Mouse (Mus musculus): ENCODE data around the gene Hspb6. TPM values are rescaled to one million over a fixed set of nuclear protein-coding genes. Genes with fewer than 3 reads are reported as not detected.
A peak's percentile ranks its signal among the peaks of the same experiment; 100 is the strongest.

The Hspb6 gene
- polyA plus RNA-seq, 2 experiments = 15.4 to 16.8 TPM

DNA sequence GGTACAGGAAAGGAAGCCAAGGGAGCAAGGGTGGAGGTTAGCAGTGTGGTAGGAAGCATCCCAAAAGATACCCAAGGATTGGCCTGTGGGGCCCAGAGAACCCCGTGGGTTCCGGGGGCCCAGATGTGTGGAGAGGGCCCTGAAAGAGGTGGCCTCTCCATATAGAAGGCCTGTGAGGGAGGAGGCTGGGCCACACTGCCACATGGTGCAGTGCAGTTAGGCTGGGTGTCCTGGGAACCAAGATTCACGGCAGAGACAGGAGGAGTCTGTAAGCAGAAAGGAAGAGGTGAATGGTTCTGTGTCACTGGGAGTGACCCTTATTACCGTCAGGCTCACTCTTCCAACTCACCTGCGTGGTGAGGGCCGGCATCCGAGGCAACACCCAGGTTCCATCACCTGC lies 11.4 kb upstream of the Hspb6 start:
- DNase-seq (ENCODE audit: low spot score) (no peak), ATAC-seq (ENCODE audit: low FRiP score, low read depth) (no peak)
- TF ChIP-seq POLR2A (IDR thresholded peaks at IDR 0.05; ENCODE audit: borderline replicate concordance, extremely low read depth, insufficient read depth, insufficient read length) = no peak

DNA sequence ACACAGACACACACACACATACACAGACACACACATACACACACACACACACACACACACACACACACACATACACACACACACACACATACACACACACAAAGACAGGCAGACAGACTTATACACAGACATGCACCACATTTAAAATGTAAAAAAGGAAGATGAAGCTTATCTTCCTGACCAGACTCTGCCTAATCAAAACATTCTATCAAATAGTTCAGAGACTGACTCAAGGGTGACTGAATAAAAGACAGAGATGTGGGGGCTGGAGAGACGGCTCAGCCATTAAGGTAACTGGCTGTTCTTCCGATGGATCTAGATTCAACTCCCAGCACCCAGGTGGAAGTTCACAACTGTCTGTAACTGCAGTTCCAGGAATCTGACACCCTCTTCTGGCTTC lies 7.7 kb upstream of the Hspb6 start:
- no peaks in the 10 kb centered on the region for H3K4me1 ChIP-seq (ENCODE audit: control insufficient read depth, insufficient read depth, low read length)
- no peaks in the 10 kb centered on the region for H3K27me3 ChIP-seq (ENCODE audit: control insufficient read depth, insufficient read depth, low read length)
- H3K9me3 ChIP-seq (ENCODE audit: control insufficient read depth, low read length) = no peaks in the 10 kb centered on the region
- no peak overlapping the region for H3K27ac ChIP-seq (replicated peaks; ENCODE audit: low read depth, low read length)
- WGBS = 98% methylated on average over 2 of the region's 2 CpGs
- TF ChIP-seq POLR2A (IDR thresholded peaks at IDR 0.05; ENCODE audit: borderline replicate concordance, extremely low read depth, insufficient read depth, insufficient read length) = no peak
- no peak overlapping the region for H3K4me2 ChIP-seq (replicated peaks; ENCODE audit: low read depth, low read length, severe bottlenecking)
- DNase-seq (ENCODE audit: low spot score) = no peak
- H3K36me3 ChIP-seq (ENCODE audit: control insufficient read depth, insufficient read depth, low read length) = peaks cover 57% of the 10 kb centered on the region
- no peak overlapping the region for H3K4me3 ChIP-seq (replicated peaks; ENCODE audit: low read length)
- ATAC-seq (ENCODE audit: low FRiP score, low read depth) = no peak
- H3K9ac ChIP-seq (ENCODE audit: low read depth, low read length, severe bottlenecking) = no peak overlapping the region

More for the DNA sequence above, 11.4 kb upstream of the Hspb6 start:
- no peak overlapping the region for H3K9ac ChIP-seq (ENCODE audit: low read depth, low read length, severe bottlenecking)
- WGBS = 82% methylated on average over 7 of the region's 7 CpGs
- peaks cover 34% of the 10 kb centered on the region for H3K36me3 ChIP-seq (ENCODE audit: control insufficient read depth, insufficient read depth, low read length)
- H3K4me1 ChIP-seq (ENCODE audit: control insufficient read depth, insufficient read depth, low read length) = peaks cover under 1% of the 10 kb centered on the region; the same call in 1 of the 2 replicates
- H3K4me3 ChIP-seq (replicated peaks; ENCODE audit: low read length) = no peak overlapping the region
- no peak overlapping the region for H3K4me2 ChIP-seq (replicated peaks; ENCODE audit: low read depth, low read length, severe bottlenecking)
- no peaks in the 10 kb centered on the region for H3K27me3 ChIP-seq (ENCODE audit: control insufficient read depth, insufficient read depth, low read length)
- no peak overlapping the region for H3K27ac ChIP-seq (replicated peaks; ENCODE audit: low read depth, low read length)
- no peaks in the 10 kb centered on the region for H3K9me3 ChIP-seq (ENCODE audit: control insufficient read depth, low read length)

DNA sequence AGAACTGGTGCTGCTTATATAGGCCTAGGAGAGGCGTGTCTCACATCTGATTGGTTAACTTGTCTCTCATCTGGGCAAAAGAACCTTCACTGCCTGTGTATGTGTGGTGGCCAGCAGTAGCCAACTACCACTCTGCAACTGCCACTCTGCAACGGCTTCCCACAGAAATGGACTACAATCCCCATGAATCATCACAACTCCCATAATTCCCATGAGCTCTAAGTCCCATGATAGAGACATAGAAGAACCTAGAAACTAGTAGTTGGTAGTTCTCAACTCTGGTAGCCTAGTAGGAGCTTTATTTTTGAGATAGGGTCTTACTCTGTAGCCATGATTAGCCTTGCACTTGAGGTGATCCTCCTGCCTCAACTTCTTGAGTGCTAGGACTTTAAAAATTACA lies 2.1 kb upstream of the Hspb6 start:
- H3K9ac ChIP-seq (ENCODE audit: low read depth, low read length, severe bottlenecking) = no peak overlapping the region
- H3K27ac ChIP-seq (replicated peaks; ENCODE audit: low read depth, low read length) = no peak overlapping the region
- WGBS = 80% methylated on average over 2 of the region's 2 CpGs
- TF ChIP-seq POLR2A (IDR thresholded peaks at IDR 0.05; ENCODE audit: borderline replicate concordance, extremely low read depth, insufficient read depth, insufficient read length) = no peak
- H3K4me3 ChIP-seq (replicated peaks; ENCODE audit: low read length) = no peak overlapping the region
- H3K36me3 ChIP-seq (ENCODE audit: control insufficient read depth, insufficient read depth, low read length) = peaks cover 34% of the 10 kb centered on the region
- H3K27me3 ChIP-seq (ENCODE audit: control insufficient read depth, insufficient read depth, low read length) = no peaks in the 10 kb centered on the region
- H3K9me3 ChIP-seq (ENCODE audit: control insufficient read depth, low read length) = no peaks in the 10 kb centered on the region
- ATAC-seq (ENCODE audit: low FRiP score, low read depth) (no peak), DNase-seq (ENCODE audit: low spot score) (no peak)
- peaks cover 11% of the 10 kb centered on the region for H3K4me1 ChIP-seq (ENCODE audit: control insufficient read depth, insufficient read depth, low read length)
- no peak overlapping the region for H3K4me2 ChIP-seq (replicated peaks; ENCODE audit: low read depth, low read length, severe bottlenecking)

DNA sequence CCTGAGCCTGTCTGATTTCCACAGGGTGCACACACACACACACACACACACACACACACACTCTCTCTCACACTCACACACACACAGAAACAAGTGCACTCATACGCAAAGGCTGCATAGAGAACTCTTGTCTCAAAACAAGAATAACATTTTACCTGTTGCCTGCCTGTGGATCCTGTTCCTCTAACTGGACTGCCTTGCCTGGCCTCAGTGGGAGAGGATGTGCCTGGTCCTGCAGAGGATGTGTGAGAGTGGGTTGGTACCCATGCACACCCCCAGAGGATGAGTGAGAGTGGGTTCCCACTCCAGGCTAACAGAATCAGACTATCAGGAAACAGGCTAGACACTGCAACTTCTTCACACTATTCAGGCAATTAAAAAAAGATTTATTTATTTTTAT lies 1.4 kb upstream of the Hspb6 start:
- Histone ChIP-seq H3K9me3 (ENCODE audit: control insufficient read depth, low read length) (no peaks in the 10 kb centered on the region), H3K27ac (replicated peaks; ENCODE audit: low read depth, low read length) (no peak overlapping the region), H3K36me3 (ENCODE audit: control insufficient read depth, insufficient read depth, low read length) (peaks cover 39% of the 10 kb centered on the region), H3K4me1 (ENCODE audit: control insufficient read depth, insufficient read depth, low read length) (peaks cover 11% of the 10 kb centered on the region), H3K27me3 (ENCODE audit: control insufficient read depth, insufficient read depth, low read length) (no peaks in the 10 kb centered on the region), H3K4me3 (replicated peaks; ENCODE audit: low read length) (no peak overlapping the region), H3K4me2 (replicated peaks; ENCODE audit: low read depth, low read length, severe bottlenecking) (no peak overlapping the region), H3K9ac (ENCODE audit: low read depth, low read length, severe bottlenecking) (no peak overlapping the region)
- no peak for TF ChIP-seq POLR2A (IDR thresholded peaks at IDR 0.05; ENCODE audit: borderline replicate concordance, extremely low read depth, insufficient read depth, insufficient read length)
- WGBS = 95% methylated on average over 1 of the region's 1 CpGs
- ATAC-seq (ENCODE audit: low FRiP score, low read depth) (no peak), DNase-seq (ENCODE audit: low spot score) (no peak)

DNA sequence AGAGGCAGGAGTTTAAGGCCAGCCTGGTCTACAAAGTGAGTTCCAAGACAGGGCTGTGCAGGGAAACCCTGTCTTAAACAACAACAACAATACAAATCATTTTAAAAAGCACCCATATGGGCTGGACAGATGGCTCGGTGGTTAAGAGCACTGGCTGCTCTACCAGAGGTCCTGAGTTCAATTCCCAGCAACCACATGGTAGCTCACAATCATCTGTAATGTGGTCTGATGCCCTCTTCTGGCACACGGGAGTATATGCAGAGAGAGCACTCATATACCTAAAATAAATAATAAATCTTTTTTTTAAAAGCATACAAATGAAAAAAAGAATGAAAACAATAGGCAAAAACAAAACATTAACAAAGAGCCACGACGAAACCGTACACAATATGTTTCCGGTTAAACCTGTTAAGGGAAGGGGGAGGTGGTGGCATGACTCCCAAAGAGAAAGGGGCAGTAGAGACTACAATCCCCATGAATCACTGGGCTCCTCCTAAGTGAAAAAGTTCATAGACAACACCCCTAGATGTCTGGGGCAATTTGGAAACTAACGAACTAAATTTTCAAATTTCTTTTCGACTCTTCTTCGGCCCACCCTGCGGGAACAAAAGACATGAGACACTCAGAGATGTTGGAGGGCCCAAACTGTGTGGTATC lies 405 bp upstream of the Hspb6 start:
- peak overlapping the region; percentile 44 for H3K4me2 ChIP-seq (replicated peaks; ENCODE audit: low read depth, low read length, severe bottlenecking)
- TF ChIP-seq POLR2A (IDR thresholded peaks at IDR 0.05; ENCODE audit: borderline replicate concordance, extremely low read depth, insufficient read depth, insufficient read length) = no peak
- H3K9me3 ChIP-seq (ENCODE audit: control insufficient read depth, low read length) = no peaks in the 10 kb centered on the region
- peak overlapping the region; percentile 76 for H3K9ac ChIP-seq (ENCODE audit: low read depth, low read length, severe bottlenecking)
- 2% methylated on average over 10 of the region's 10 CpGs for WGBS
- ATAC-seq (ENCODE audit: low FRiP score, low read depth) (peak; percentile 80), DNase-seq (ENCODE audit: low spot score) (peak; percentile 87)
- H3K27ac ChIP-seq (replicated peaks; ENCODE audit: low read depth, low read length) = peak overlapping the region; percentile 98
- no peaks in the 10 kb centered on the region for H3K27me3 ChIP-seq (ENCODE audit: control insufficient read depth, insufficient read depth, low read length)
- peaks cover 11% of the 10 kb centered on the region for H3K4me1 ChIP-seq (ENCODE audit: control insufficient read depth, insufficient read depth, low read length)
- H3K36me3 ChIP-seq (ENCODE audit: control insufficient read depth, insufficient read depth, low read length) = peaks cover 39% of the 10 kb centered on the region
- H3K4me3 ChIP-seq (replicated peaks; ENCODE audit: low read length) = peak overlapping the region; percentile 71
